Mouse (Mus musculus) hindbrain, embryonic 10.5 days (tissue): ENCODE results near the gene Stt3b. TPM values are rescaled to one million over a fixed set of nuclear protein-coding genes. Genes with fewer than 3 reads are reported as not detected.

Source experiments
- DNase-seq: peaks from one replicate; pipeline ENCODE4 v3.0.0-alpha.2; 2017; ENCODE audit warnings: low spot score
- H3K27ac ChIP-seq: fragments of 300-500 bp; sonication (generic); 2 replicates; pipeline ENCODE4 v1.5.1; 2016; ENCODE audit warnings: mild to moderate bottlenecking, moderate library complexity
- H3K27me3 ChIP-seq: fragments of 300-500 bp; sonication (generic); 2 replicates; pipeline ENCODE4 v1.6.1; 2016; ENCODE audit warnings: mild to moderate bottlenecking; ENCODE audit not compliant: poor library complexity, insufficient read depth, severe bottlenecking
- H3K36me3 ChIP-seq: fragments of 300-500 bp; sonication (generic); 2 replicates; pipeline ENCODE4 v1.6.1; 2016; ENCODE audit warnings: mild to moderate bottlenecking, moderate library complexity
- H3K4me1 ChIP-seq: fragments of 300-500 bp; sonication (generic); replicated peaks from 2 replicates; pipeline ENCODE4 v1.6.1; 2016; ENCODE audit warnings: mild to moderate bottlenecking
- H3K4me3 ChIP-seq: fragments of 300-500 bp; sonication (generic); 2 replicates; pipeline ENCODE4 v1.5.1; 2016; ENCODE audit warnings: mild to moderate bottlenecking, moderate library complexity
- H3K9me3 ChIP-seq: fragments of 300-500 bp; sonication (generic); 2 replicates; pipeline ENCODE4 v1.6.1; 2016; ENCODE audit warnings: mild to moderate bottlenecking, moderate library complexity
- WGBS: fragments of 180-500 bp; shearing (Covaris S2); methylation state at CpG from one replicate; pipeline ENCODE4 v1.1.7; 2016; 5-methylcytosine and 5-hydroxymethylcytosine counted together
- polyA plus RNA-seq: library from polyadenylated mRNA; unstranded; fragments of >200 nt; fragmentation: Nextera tagmentation; extraction: Ambion mirVana; gene quantifications from 2 replicates; pipeline ENCODE4 v1.2.1, GENCODE M21; 2016

Stt3b gene
- polyA plus RNA-seq, 1 experiment from 2014 or later = 92.4 TPM

GRCm38 (mm10) chr9:115239861-115240260 lies 70.4 kb downstream of the Stt3b start:
- Histone ChIP-seq H3K36me3 (peaks cover 64% of the 10 kb centered on the region), H3K27me3 (no peaks in the 10 kb centered on the region), H3K4me1 (no peaks in the 10 kb centered on the region), H3K4me3 (no peak overlapping the region), H3K27ac (no peak overlapping the region), H3K9me3 (no peaks in the 10 kb centered on the region)
- DNase-seq = no peak
- 94% methylated on average over 5 of the region's 5 CpGs for WGBS

GRCm38 (mm10) chr9:115237943-115238342 lies 72.3 kb downstream of the Stt3b start:
- H3K4me3 ChIP-seq = no peak overlapping the region
- no peaks in the 10 kb centered on the region for H3K9me3 ChIP-seq
- no peak for DNase-seq
- no peaks in the 10 kb centered on the region for H3K27me3 ChIP-seq
- H3K27ac ChIP-seq = no peak overlapping the region
- no peaks in the 10 kb centered on the region for H3K4me1 ChIP-seq
- H3K36me3 ChIP-seq = peaks cover 45% of the 10 kb centered on the region

GRCm38 (mm10) chr9:115236352-115236841 lies 73.8 kb downstream of the Stt3b start:
- Histone ChIP-seq H3K9me3 (no peaks in the 10 kb centered on the region), H3K27me3 (no peaks in the 10 kb centered on the region), H3K4me3 (no peak overlapping the region), H3K27ac (no peak overlapping the region), H3K36me3 (peaks cover 29% of the 10 kb centered on the region), H3K4me1 (no peaks in the 10 kb centered on the region)
- 93% methylated on average over 8 of the region's 8 CpGs for WGBS
- DNase-seq = no peak

- Histone ChIP-seq H3K36me3 (peaks cover 11% of the 10 kb centered on the region), H3K4me1 (peaks cover 12% of the 10 kb centered on the region), H3K27ac (no peak overlapping the region), H3K9me3 (no peaks in the 10 kb centered on the region), H3K27me3 (no peaks in the 10 kb centered on the region), H3K4me3 (no peak overlapping the region)
- WGBS = 93% methylated on average over 2 of the region's 2 CpGs
- DNase-seq = no peak
Measured at GRCm38 (mm10) chr9:115234561-115234960, 75.7 kb downstream of the Stt3b start.

- Histone ChIP-seq H3K36me3 (peaks cover 4% of the 10 kb centered on the region; the same call in 1 of the 2 replicates), H3K27me3 (no peaks in the 10 kb centered on the region), H3K27ac (no peak overlapping the region), H3K4me1 (peaks cover 18% of the 10 kb centered on the region), H3K4me3 (no peak overlapping the region), H3K9me3 (no peaks in the 10 kb centered on the region)
- no peak for DNase-seq
- WGBS = 96% methylated on average over 5 of the region's 5 CpGs
Measured at GRCm38 (mm10) chr9:115233721-115234120, 76.5 kb downstream of the Stt3b start.

GRCm38 (mm10) chr9:115231476-115231875 lies 78.7 kb downstream of the Stt3b start:
- Histone ChIP-seq H3K4me1 (peaks cover 24% of the 10 kb centered on the region), H3K4me3 (no peak overlapping the region), H3K9me3 (no peaks in the 10 kb centered on the region), H3K36me3 (no peaks in the 10 kb centered on the region), H3K27ac (no peak overlapping the region), H3K27me3 (no peaks in the 10 kb centered on the region)
- 88% methylated on average over 3 of the region's 3 CpGs for WGBS
- no peak for DNase-seq

- no peak for DNase-seq
- Histone ChIP-seq H3K4me3 (no peak overlapping the region), H3K9me3 (no peaks in the 10 kb centered on the region), H3K4me1 (peaks cover 27% of the 10 kb centered on the region), H3K36me3 (no peaks in the 10 kb centered on the region), H3K27ac (peak overlapping the region; percentile 25; the same call in 1 of the 2 replicates), H3K27me3 (no peaks in the 10 kb centered on the region)
- WGBS = 20% methylated on average over 3 of the region's 3 CpGs
Measured at GRCm38 (mm10) chr9:115230141-115230540, 80.1 kb downstream of the Stt3b start.

- Histone ChIP-seq H3K27me3 (no peaks in the 10 kb centered on the region), H3K27ac (peak overlapping the region; percentile 25; the same call in 1 of the 2 replicates), H3K4me1 (peaks cover 31% of the 10 kb centered on the region), H3K4me3 (no peak overlapping the region), H3K9me3 (no peaks in the 10 kb centered on the region), H3K36me3 (no peaks in the 10 kb centered on the region)
- WGBS = 67% methylated on average over 10 of the region's 10 CpGs
- no peak for DNase-seq
Measured at GRCm38 (mm10) chr9:115229676-115230075, 80.5 kb downstream of the Stt3b start.

- Histone ChIP-seq H3K36me3 (no peaks in the 10 kb centered on the region), H3K4me1 (peaks cover 34% of the 10 kb centered on the region), H3K27me3 (no peaks in the 10 kb centered on the region), H3K9me3 (no peaks in the 10 kb centered on the region), H3K4me3 (no peak overlapping the region), H3K27ac (0 out of 2 replicates have a peak overlapping the region, but pooled peaks have one; percentile 26)
- 72% methylated on average over 4 of the region's 4 CpGs for WGBS
- DNase-seq = no peak
Measured at GRCm38 (mm10) chr9:115229145-115229544, 81.1 kb downstream of the Stt3b start.

- Histone ChIP-seq H3K27ac (no peak overlapping the region), H3K4me3 (no peak overlapping the region), H3K4me1 (peaks cover 25% of the 10 kb centered on the region), H3K36me3 (0 out of 2 replicates have a peak, but pooled peaks cover 3% of the 10 kb centered on the region), H3K9me3 (no peaks in the 10 kb centered on the region), H3K27me3 (no peaks in the 10 kb centered on the region)
- 33% methylated on average over 7 of the region's 7 CpGs for WGBS
- peak; percentile 18 for DNase-seq
Measured at GRCm38 (mm10) chr9:115224744-115225354, 85.4 kb downstream of the Stt3b start.

- Histone ChIP-seq H3K27ac (no peak overlapping the region), H3K4me1 (peaks cover 17% of the 10 kb centered on the region), H3K27me3 (no peaks in the 10 kb centered on the region), H3K4me3 (no peak overlapping the region), H3K36me3 (0 out of 2 replicates have a peak, but pooled peaks cover 3% of the 10 kb centered on the region), H3K9me3 (no peaks in the 10 kb centered on the region)
- 94% methylated on average over 7 of the region's 7 CpGs for WGBS
- DNase-seq = no peak
Measured at GRCm38 (mm10) chr9:115221265-115221664, 89.0 kb downstream of the Stt3b start.

GRCm38 (mm10) chr9:115220466-115220865 lies 89.8 kb downstream of the Stt3b start:
- WGBS = 79% methylated on average over 7 of the region's 7 CpGs

GRCm38 (mm10) chr9:115217984-115218383 lies 92.2 kb downstream of the Stt3b start:
- no peaks in the 10 kb centered on the region for H3K36me3 ChIP-seq
- DNase-seq = no peak

More at GRCm38 (mm10) chr9:115220466-115220865, 89.8 kb downstream of the Stt3b start:
- peaks cover 25% of the 10 kb centered on the region for H3K4me1 ChIP-seq
- no peak overlapping the region for H3K4me3 ChIP-seq
- H3K27ac ChIP-seq = no peak overlapping the region
- DNase-seq = no peak
- no peaks in the 10 kb centered on the region for H3K9me3 ChIP-seq
- H3K36me3 ChIP-seq = 0 out of 2 replicates have a peak, but pooled peaks cover 3% of the 10 kb centered on the region
- H3K27me3 ChIP-seq = no peaks in the 10 kb centered on the region

More at GRCm38 (mm10) chr9:115217984-115218383, 92.2 kb downstream of the Stt3b start:
- H3K27ac ChIP-seq = no peak overlapping the region
- H3K4me3 ChIP-seq = no peak overlapping the region
- no peaks in the 10 kb centered on the region for H3K9me3 ChIP-seq
- WGBS = 25% methylated on average over 9 of the region's 9 CpGs
- peaks cover 28% of the 10 kb centered on the region for H3K4me1 ChIP-seq
- no peaks in the 10 kb centered on the region for H3K27me3 ChIP-seq
